Mouse (Mus musculus) stomach, postnatal 0 days (tissue): ENCODE measurements at regions not wholly inside any gene's neighbourhood (a gene's known extent, or its start where the extent isn't known, plus 50 kb on each side); places are given as distances from the start of the nearest gene placed in this dataset.

Source experiments
- CTCF ChIP-seq: IDR thresholded peaks from 2 replicates; pipeline ENCODE4 v1.5.1; 2016; ENCODE audit warnings: antibody characterized with exemption, low read depth, mild to moderate bottlenecking, moderate library complexity
- EP300 ChIP-seq: optimal IDR thresholded peaks from 2 replicates; pipeline ENCODE3; 2016; ENCODE audit warnings: antibody characterized with exemption

DNA sequence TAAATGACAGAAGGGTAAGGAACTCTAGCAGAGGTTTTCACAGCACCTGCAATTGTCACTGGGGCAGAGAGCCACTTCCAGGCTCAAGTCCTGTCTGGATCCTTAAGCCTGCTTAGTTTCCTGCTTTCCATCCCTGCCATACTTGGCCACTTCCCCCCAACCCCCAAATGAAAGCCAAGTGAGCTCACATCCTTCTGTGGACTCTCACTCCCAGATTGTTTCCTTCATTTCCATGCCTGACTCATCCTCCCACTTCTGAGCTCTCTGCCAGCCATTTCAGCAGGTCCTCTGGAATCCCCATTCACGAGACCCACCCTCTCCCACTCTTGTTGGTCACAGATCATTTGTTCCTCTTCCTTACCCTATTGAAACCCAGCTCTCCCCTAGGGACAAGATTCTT is 91.7 kb upstream of the Vav3 start:
- TF ChIP-seq CTCF (no peak), EP300 (no peak)
